Mouse (Mus musculus) forebrain, embryonic 12.5 days (tissue): ENCODE measurements around the gene Polr2l. TPM values are rescaled to one million over a fixed set of nuclear protein-coding genes. Genes with fewer than 3 reads are reported as not detected.

Source experiments
- ATAC-seq: fragments of 200-750 bp; cut with Nextera tagmentation; 2 replicates; pipeline ENCODE4 v1.8.0; 2017; ENCODE audit warnings: moderate TSS enrichment; ENCODE audit not compliant: low FRiP score
- H3K27ac ChIP-seq: fragments of 300-500 bp; sonication (generic); 2 replicates; pipeline ENCODE4 v1.5.1; 2016; ENCODE audit warnings: mild to moderate bottlenecking
- H3K27me3 ChIP-seq: fragments of 300-500 bp; sonication (generic); 2 replicates; pipeline ENCODE4 v1.6.1; 2016; ENCODE audit warnings: mild to moderate bottlenecking
- H3K36me3 ChIP-seq: fragments of 300-500 bp; sonication (generic); replicated peaks from 2 replicates; pipeline ENCODE4 v1.6.1; 2016; ENCODE audit warnings: mild to moderate bottlenecking
- H3K4me1 ChIP-seq: fragments of 300-500 bp; sonication (generic); 2 replicates; pipeline ENCODE4 v1.6.1; 2016
- H3K4me2 ChIP-seq: fragments of 300-500 bp; sonication (generic); 2 replicates; pipeline ENCODE4 v1.6.1; 2016; ENCODE audit warnings: mild to moderate bottlenecking, moderate library complexity
- H3K4me3 ChIP-seq: fragments of 300-500 bp; sonication (generic); replicated peaks from 2 replicates; pipeline ENCODE4 v1.5.1; 2016; ENCODE audit warnings: mild to moderate bottlenecking
- H3K9ac ChIP-seq: fragments of 300-500 bp; sonication (generic); 2 replicates; pipeline ENCODE4 v1.6.1; 2016; ENCODE audit warnings: mild to moderate bottlenecking
- H3K9me3 ChIP-seq: fragments of 300-500 bp; sonication (generic); 2 replicates; pipeline ENCODE4 v1.6.1; 2016
- WGBS: fragments of 180-500 bp; shearing (Covaris S2); methylation state at CpG from one replicate; pipeline ENCODE4 v1.1.7; 2016; 5-methylcytosine and 5-hydroxymethylcytosine counted together
- polyA plus RNA-seq: library from polyadenylated mRNA; unstranded; fragments of >200 nt; fragmentation: Nextera tagmentation; extraction: Ambion mirVana; gene quantifications from 2 replicates; pipeline ENCODE4 v1.2.1, GENCODE M21; 2016

The Polr2l gene
- polyA plus RNA-seq = 69.8 and 78.4 TPM in 2 replicates

GRCm38 (mm10) chr7:141475011-141475804 is at the start of gene Polr2l, which contains the start of gene Tspan4:
TSS of gene Polr2l (minus strand) at chr7:141475132.
TSS of gene Tspan4 (plus strand) at chr7:141475240.
- Histone ChIP-seq H3K9ac (peak within 1 kb of the TSS; percentile 78), H3K27ac (peak within 1 kb of the TSS; percentile 85), H3K4me2 (peak within 1 kb of the TSS; percentile 91), H3K9me3 (no peaks in the 10 kb centered on the region), H3K27me3 (peaks cover 34% of the 10 kb centered on the region), H3K4me3 (peak within 1 kb of the TSS; percentile 64), H3K36me3 (peaks cover 25% of the 10 kb centered on the region), H3K4me1 (peaks cover 33% of the 10 kb centered on the region)
- under 1% methylated on average over 87 of the region's 87 CpGs for WGBS
- peak; percentile 84 for ATAC-seq

GRCm38 (mm10) chr7:141524271-141524670 is 49.3 kb upstream of the Polr2l start:
- Histone ChIP-seq H3K27me3 (no peaks in the 10 kb centered on the region), H3K4me2 (no peak overlapping the region), H3K27ac (no peak overlapping the region), H3K4me1 (no peaks in the 10 kb centered on the region), H3K36me3 (peaks cover 32% of the 10 kb centered on the region), H3K9me3 (no peaks in the 10 kb centered on the region), H3K4me3 (no peak overlapping the region), H3K9ac (no peak overlapping the region)
- no peak for ATAC-seq
- 96% methylated on average over 4 of the region's 4 CpGs for WGBS

GRCm38 (mm10) chr7:141523007-141523406 is 48.1 kb upstream of the Polr2l start:
- H3K4me2 ChIP-seq = no peak overlapping the region
- no peak overlapping the region for H3K9ac ChIP-seq
- H3K27ac ChIP-seq = no peak overlapping the region
- no peaks in the 10 kb centered on the region for H3K4me1 ChIP-seq
- no peaks in the 10 kb centered on the region for H3K9me3 ChIP-seq
- WGBS = 58% methylated on average over 4 of the region's 4 CpGs
- ATAC-seq = no peak
- no peaks in the 10 kb centered on the region for H3K27me3 ChIP-seq
- H3K36me3 ChIP-seq = peaks cover 20% of the 10 kb centered on the region
- H3K4me3 ChIP-seq = no peak overlapping the region

GRCm38 (mm10) chr7:141519795-141520194 is 44.9 kb upstream of the Polr2l start:
- peaks cover 3% of the 10 kb centered on the region for H3K36me3 ChIP-seq
- no peak overlapping the region for H3K4me3 ChIP-seq
- ATAC-seq = no peak
- no peak overlapping the region for H3K9ac ChIP-seq
- H3K27ac ChIP-seq = no peak overlapping the region
- no peaks in the 10 kb centered on the region for H3K4me1 ChIP-seq
- no peak overlapping the region for H3K4me2 ChIP-seq
- WGBS = 78% methylated on average over 1 of the region's 1 CpGs
- H3K9me3 ChIP-seq = no peaks in the 10 kb centered on the region
- no peaks in the 10 kb centered on the region for H3K27me3 ChIP-seq

- Histone ChIP-seq H3K27ac (no peak overlapping the region), H3K36me3 (peaks cover 4% of the 10 kb centered on the region), H3K9me3 (no peaks in the 10 kb centered on the region), H3K4me3 (no peak overlapping the region), H3K27me3 (no peaks in the 10 kb centered on the region), H3K9ac (no peak overlapping the region), H3K4me1 (no peaks in the 10 kb centered on the region), H3K4me2 (no peak overlapping the region)
- WGBS = 89% methylated on average over 3 of the region's 3 CpGs
- ATAC-seq = no peak
Measured at GRCm38 (mm10) chr7:141518926-141519325, 44.0 kb upstream of the Polr2l start.

- no peaks in the 10 kb centered on the region for H3K27me3 ChIP-seq
- no peak for ATAC-seq
- no peaks in the 10 kb centered on the region for H3K4me1 ChIP-seq
- no peaks in the 10 kb centered on the region for H3K9me3 ChIP-seq
- H3K4me3 ChIP-seq = no peak overlapping the region
- WGBS = 83% methylated on average over 5 of the region's 5 CpGs
- peaks cover 9% of the 10 kb centered on the region for H3K36me3 ChIP-seq
- no peak overlapping the region for H3K4me2 ChIP-seq
- H3K9ac ChIP-seq = no peak overlapping the region
- no peak overlapping the region for H3K27ac ChIP-seq
Measured at GRCm38 (mm10) chr7:141518296-141518695, 43.4 kb upstream of the Polr2l start.

- H3K4me2 ChIP-seq = no peak overlapping the region
- H3K4me3 ChIP-seq = no peak overlapping the region
- H3K9me3 ChIP-seq = no peaks in the 10 kb centered on the region
- no peaks in the 10 kb centered on the region for H3K27me3 ChIP-seq
- no peak overlapping the region for H3K9ac ChIP-seq
- H3K27ac ChIP-seq = no peak overlapping the region
- H3K36me3 ChIP-seq = peaks cover 9% of the 10 kb centered on the region; the same call in 1 of the 2 replicates
- WGBS = 90% methylated on average over 4 of the region's 4 CpGs
- no peak for ATAC-seq
- H3K4me1 ChIP-seq = no peaks in the 10 kb centered on the region
Measured at GRCm38 (mm10) chr7:141517638-141518037, 42.7 kb upstream of the Polr2l start.

GRCm38 (mm10) chr7:141510681-141511191 is 35.8 kb upstream of the Polr2l start:
- Histone ChIP-seq H3K9me3 (no peaks in the 10 kb centered on the region), H3K36me3 (peaks cover 35% of the 10 kb centered on the region; the same call in 1 of the 2 replicates), H3K27ac (no peak overlapping the region), H3K4me2 (no peak overlapping the region), H3K27me3 (no peaks in the 10 kb centered on the region), H3K9ac (no peak overlapping the region), H3K4me3 (no peak overlapping the region), H3K4me1 (no peaks in the 10 kb centered on the region)
- no peak for ATAC-seq
- WGBS = 74% methylated on average over 8 of the region's 8 CpGs

- Histone ChIP-seq H3K27me3 (no peaks in the 10 kb centered on the region), H3K9me3 (no peaks in the 10 kb centered on the region), H3K4me3 (no peak overlapping the region), H3K27ac (no peak overlapping the region), H3K4me2 (no peak overlapping the region), H3K36me3 (peaks cover 35% of the 10 kb centered on the region; the same call in 1 of the 2 replicates), H3K9ac (no peak overlapping the region), H3K4me1 (no peaks in the 10 kb centered on the region)
- no peak for ATAC-seq
- 94% methylated on average over 5 of the region's 5 CpGs for WGBS
Measured at GRCm38 (mm10) chr7:141510196-141510595, 35.3 kb upstream of the Polr2l start.

- no peak overlapping the region for H3K9ac ChIP-seq
- no peaks in the 10 kb centered on the region for H3K4me1 ChIP-seq
- 0 out of 2 replicates have a peak, but pooled peaks have one; percentile 23 for ATAC-seq
- peaks cover 29% of the 10 kb centered on the region; the same call in 1 of the 2 replicates for H3K36me3 ChIP-seq
- no peak overlapping the region for H3K4me3 ChIP-seq
- H3K9me3 ChIP-seq = no peaks in the 10 kb centered on the region
- H3K27ac ChIP-seq = peak overlapping the region; percentile 61
- H3K4me2 ChIP-seq = no peak overlapping the region
- H3K27me3 ChIP-seq = no peaks in the 10 kb centered on the region
Measured at GRCm38 (mm10) chr7:141508160-141508559, 33.2 kb upstream of the Polr2l start.

GRCm38 (mm10) chr7:141506278-141506677 is 31.3 kb upstream of the Polr2l start:
- H3K9me3 ChIP-seq = no peaks in the 10 kb centered on the region
- H3K36me3 ChIP-seq = peaks cover 23% of the 10 kb centered on the region; the same call in 1 of the 2 replicates
- no peak overlapping the region for H3K9ac ChIP-seq
- no peak overlapping the region for H3K4me3 ChIP-seq
- H3K27ac ChIP-seq = no peak overlapping the region
- H3K27me3 ChIP-seq = no peaks in the 10 kb centered on the region
- H3K4me2 ChIP-seq = no peak overlapping the region
- H3K4me1 ChIP-seq = no peaks in the 10 kb centered on the region
- ATAC-seq = no peak
- WGBS = 79% methylated on average over 2 of the region's 2 CpGs

GRCm38 (mm10) chr7:141502556-141502905 is 27.6 kb upstream of the Polr2l start:
- Histone ChIP-seq H3K27me3 (no peaks in the 10 kb centered on the region), H3K9ac (no peak overlapping the region), H3K4me2 (no peak overlapping the region), H3K9me3 (no peaks in the 10 kb centered on the region), H3K4me1 (no peaks in the 10 kb centered on the region), H3K27ac (no peak overlapping the region), H3K4me3 (no peak overlapping the region), H3K36me3 (peaks cover 15% of the 10 kb centered on the region)
- no peak for ATAC-seq
- WGBS = 91% methylated on average over 5 of the region's 5 CpGs
